Mouse (Mus musculus) thymus, postnatal 4 days (tissue): Measurements from ENCODE around the gene Rtl8a.
"Not testable (repeated sequence)": the region's sequence is repeated elsewhere in the genome, so short reads cannot be mapped to it uniquely, and the experiment has no call there.

Experiments
- DNase-seq: peaks from one replicate; pipeline ENCODE4 v3.0.0; 2021

Gene Rtl8a

DNA sequence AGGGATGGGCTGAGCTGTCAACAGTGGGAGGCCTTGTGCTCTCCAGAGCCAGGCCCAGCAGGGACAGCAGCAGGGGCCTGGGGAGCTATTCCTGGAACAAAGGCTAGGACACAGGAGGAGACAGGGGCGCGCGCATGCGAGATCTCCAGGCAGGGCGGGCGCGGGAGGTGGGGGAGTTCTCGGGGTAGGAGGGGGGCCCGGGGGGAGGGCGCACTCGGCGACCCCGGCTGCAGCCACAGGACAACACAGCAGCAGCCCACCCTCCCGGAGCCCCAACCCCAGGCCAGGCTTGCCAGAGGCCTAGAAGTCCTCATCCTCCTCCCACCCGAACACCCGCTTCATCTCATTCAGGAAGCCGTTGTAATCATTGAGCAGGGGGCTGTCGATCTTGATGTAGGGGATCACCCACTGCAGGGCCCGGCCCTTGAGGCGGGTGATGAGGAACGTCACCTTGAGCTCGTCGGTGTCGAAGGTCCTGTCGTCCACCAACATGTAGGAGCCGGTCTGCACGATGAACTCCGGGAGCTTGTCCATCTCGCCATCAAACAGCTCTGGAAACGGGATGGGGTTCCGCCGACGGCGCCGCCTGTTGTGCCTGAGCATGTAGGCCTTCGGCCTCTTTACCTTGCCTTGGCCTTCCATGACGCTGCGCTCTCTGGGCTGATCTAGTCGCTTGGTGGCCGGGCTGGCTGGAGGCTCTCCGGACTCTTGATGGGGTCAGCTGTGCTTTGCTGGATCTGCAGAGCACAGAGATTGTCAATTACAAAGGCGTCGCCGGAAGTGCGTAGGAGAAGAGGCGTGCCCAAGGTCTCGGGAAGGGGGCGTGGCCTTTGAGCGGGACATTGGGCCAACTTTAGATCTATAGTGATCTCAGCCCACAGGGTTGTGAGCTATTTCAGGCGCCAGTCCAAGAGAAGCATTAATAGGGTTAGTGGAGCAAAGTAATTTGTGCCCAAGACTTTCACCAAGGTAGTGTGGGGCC is at the start of gene Rtl8a:
Rtl8a (minus strand) TSS at position 703 of the 982 bp plus-strand sequence.
- DNase-seq: peak; percentile 82

GRCm38 (mm10) chrX:53693141-53693540 is 49.7 kb upstream of the Rtl8a start:
- no peak for DNase-seq

GRCm38 (mm10) chrX:53692065-53692464 is 48.6 kb upstream of the Rtl8a start:
- DNase-seq: no peak

DNA sequence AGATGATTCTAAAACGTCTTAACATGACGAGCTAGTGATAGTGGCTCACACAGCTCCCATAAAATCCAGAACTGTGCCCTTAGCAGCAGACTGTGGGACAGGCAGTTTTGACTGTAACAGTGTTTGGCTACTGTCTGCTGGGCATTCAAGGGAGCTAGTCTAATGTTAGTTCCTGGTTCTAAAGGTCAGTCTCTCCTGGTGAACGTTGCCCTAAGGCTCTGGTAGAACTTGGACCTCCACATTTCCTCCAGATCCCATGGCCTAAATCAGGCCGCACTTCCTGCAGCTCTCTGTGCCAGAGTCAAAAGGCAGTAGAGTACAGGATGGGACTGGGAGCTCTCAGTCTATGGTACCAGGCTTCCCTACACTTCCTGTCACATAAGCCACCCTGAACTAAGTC is 41.2 kb upstream of the Rtl8a start:
- DNase-seq: not testable (repeated sequence)

DNA sequence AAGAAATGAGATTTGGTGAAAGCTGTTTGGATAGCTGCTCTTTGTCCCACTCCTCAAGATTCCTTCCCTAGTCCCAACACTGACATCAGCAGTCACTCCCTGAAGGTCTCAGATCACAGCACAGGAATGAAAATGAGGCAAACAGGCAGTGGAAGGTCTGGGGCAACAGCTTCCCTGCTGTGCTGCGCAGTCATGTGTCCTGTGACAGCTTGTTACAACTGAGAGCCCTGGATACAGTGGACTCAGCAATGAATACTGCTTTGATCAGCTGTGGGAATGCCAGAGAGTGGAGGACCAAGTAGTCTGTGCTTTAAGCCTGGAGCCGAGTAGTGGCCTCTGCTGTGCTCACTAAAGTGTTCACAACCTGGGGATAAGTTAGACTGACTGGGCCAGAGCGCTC is 39.2 kb upstream of the Rtl8a start:
- not testable (repeated sequence) for DNase-seq

GRCm38 (mm10) chrX:53676943-53677342 is 33.5 kb upstream of the Rtl8a start:
- DNase-seq: peak; percentile 84

GRCm38 (mm10) chrX:53670696-53671095 is 27.2 kb upstream of the Rtl8a start:
- DNase-seq: not testable (repeated sequence)

DNA sequence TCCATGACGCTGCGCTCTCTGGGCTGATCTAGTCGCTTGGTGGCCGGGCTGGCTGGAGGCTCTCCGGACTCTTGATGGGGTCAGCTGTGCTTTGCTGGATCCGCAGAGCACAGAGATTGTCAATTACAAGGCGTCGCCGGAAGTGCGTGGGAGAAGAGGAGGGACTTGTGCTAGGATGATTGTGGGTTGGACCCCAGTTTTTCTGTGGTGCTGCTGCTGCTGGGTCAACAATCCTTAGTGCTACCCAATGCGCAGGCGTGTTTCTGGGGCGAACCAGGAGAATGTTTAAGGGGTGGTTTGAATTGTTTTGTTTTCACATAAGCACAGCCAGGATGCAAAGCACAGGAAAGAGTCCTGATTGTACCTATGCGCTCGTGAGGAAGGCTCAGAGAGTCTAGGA is 26.8 kb upstream of the Rtl8a start, which contains the start of gene Rtl8b:
Rtl8b (minus strand) TSS at position 115 of the 400 bp plus-strand sequence.
- DNase-seq: peak; percentile 74

- DNase-seq: not testable (repeated sequence)
Observed at GRCm38 (mm10) chrX:53669557-53670270, 26.2 kb upstream of the Rtl8a start.

GRCm38 (mm10) chrX:53652917-53653316 is 9.4 kb upstream of the Rtl8a start:
- DNase-seq: not testable (repeated sequence)

DNA sequence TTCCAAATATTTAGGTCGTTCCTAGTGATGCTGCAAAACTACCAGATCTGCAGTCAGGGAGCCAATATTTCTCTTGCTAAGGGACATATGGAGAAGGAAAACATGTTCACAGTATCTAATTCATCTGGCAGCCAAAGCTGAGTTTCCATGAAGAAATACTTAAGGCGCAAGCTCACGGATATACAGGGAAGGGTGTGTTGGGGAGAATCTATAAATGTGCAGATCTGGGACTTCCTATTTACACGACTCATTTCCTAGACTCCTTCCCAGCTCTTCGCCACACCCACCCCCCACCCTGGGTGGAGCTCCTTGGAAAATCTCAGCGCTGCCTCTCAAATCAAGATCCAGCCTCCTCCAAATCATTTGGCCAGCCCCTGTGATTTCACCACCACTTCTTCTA is 2.4 kb upstream of the Rtl8a start:
- DNase-seq: no peak

DNA sequence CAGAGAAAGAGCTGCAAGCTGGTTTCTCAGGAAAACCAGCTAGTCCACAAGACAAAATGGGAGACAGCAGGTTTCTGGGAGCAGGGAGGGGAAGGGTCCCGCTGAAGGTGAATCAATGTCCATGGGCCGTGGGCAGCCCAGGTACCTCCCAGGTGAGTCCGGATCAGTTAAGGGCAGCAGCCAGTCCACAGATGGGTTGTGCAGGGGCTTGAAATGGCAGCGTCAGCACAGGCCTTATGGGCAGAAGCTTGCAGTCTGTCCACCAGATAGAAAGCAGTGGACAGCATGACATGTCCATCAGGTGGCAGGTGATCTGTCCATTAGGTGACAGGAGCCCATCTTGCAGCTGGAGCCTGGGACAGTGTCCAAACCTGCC is 890 bp downstream of the Rtl8a start:
- DNase-seq: peak; percentile 2

GRCm38 (mm10) chrX:53638107-53638506 is 5.4 kb downstream of the Rtl8a start:
- DNase-seq: not testable (repeated sequence)

- DNase-seq: not testable (repeated sequence)
Observed at GRCm38 (mm10) chrX:53611395-53611794, 32.1 kb downstream of the Rtl8a start.

- peak; percentile 59 for DNase-seq
Observed at GRCm38 (mm10) chrX:53610571-53610970, 32.9 kb downstream of the Rtl8a start.

- DNase-seq: not testable (repeated sequence)
Observed at GRCm38 (mm10) chrX:53608879-53609278, 34.6 kb downstream of the Rtl8a start, which contains the start of gene Gm14597. Gene Gm14597 (minus strand): TSS chrX:53608979.

DNA sequence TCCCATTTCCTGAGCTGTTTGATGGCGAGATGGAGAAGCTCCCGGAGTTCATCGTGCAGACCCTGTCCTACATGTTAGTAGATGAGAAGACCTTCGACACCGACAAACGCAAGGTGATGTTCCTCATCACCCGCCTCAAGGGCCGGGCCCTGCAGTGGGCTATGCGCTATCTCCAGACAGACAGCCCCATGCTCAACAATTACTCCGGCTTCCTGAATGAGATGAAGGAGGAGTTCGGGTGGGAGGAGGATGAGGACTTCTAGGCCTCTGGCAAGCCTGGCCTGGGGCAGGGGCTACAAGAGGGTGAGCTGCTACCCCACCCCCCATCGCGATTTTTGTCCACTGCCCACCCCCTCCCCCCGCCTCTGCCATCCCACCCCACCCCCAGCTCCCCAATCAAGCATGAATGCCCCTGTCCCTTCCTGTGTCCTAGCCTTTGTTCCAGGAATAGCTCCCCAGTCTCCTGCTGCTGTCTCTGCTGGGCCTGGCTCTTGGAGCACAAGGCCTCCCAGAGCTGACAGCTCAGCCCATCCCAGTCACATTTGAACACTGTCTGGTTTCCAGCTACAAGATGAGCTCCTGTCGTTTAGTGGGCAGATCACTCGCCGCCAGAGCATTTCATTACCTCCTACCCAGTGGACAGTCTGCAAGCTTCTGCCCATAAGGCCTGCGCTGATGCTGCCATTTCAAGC is 35.2 kb downstream of the Rtl8a start:
- peak; percentile 4 for DNase-seq

DNA sequence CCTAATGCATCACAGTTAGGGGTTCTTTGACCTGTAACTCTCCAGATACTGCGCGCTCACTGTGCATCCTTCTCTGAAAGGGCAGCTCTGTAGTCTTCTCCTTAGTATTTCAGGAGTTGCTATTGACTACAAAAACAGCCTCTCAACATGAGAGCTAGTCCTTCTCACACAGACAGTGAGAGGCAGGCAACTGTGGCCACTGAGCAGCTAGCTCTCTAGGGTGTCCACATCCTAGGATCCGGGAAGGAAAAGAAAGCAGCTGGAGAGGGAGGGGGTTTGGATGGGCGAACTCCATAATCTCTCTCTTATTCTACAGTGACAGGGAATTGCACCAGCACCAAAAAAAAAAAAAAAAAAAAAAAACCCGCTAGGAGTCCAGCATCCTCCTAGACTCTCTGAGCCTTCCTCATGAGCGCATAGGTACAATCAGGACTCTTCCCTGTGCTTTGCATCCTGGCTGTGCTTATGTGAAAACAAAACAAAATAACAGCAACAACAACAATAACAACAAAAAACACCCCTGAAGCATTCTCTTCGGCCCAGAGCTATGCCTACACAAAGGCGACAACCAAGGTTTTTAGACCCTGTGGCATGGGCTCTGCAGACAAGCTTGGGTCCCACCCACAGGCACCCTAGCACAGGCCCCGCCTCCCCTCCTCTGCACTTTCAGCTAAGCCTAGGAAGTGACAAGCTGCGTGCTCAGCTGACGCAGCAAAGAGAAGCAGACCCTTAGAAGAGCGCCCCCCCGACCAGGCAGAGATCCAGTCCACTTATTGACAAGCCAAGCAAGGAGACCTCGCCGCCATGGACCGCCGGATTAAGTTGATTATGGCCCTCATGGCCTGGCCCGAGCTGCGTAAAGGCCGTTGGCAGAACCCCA is 36.0 kb downstream of the Rtl8a start, which contains the start of gene Rtl8c:
Rtl8c (plus strand) TSS at position 791 of the 880 bp plus-strand sequence.
- DNase-seq: peak; percentile 81

- DNase-seq: not testable (repeated sequence)
Observed at GRCm38 (mm10) chrX:53606176-53606575, 37.3 kb downstream of the Rtl8a start.

DNA sequence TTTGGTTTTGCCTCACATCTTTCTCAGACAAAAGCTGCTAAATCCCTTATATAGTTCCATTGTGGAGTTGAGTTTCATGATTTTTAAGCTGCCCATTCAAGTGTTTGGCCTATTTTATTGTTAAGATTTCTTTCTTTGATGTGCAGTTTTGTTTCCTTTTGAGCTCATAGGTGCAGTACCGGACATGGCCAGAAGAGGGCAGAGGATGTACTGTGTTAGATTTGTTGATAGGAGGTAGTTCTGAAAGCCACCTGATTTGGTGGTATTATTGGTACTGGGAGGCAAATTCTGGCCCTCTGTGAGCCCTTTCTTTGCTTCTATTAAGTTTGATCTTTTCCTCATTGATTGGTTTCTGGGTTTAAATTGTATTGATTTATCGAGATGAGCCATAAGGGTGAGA is 43.5 kb downstream of the Rtl8a start:
- DNase-seq: peak; percentile 78
